Mouse (Mus musculus): ENCODE measurements around the gene Six2. TPM values are rescaled to one million over a fixed set of nuclear protein-coding genes. Genes with fewer than 3 reads are reported as not detected.

The Six2 gene
- polyA plus RNA-seq, 1 experiment: 4.6 TPM

- no peak for TF ChIP-seq POLR2A (IDR thresholded peaks at IDR 0.05; ENCODE audit: control insufficient read depth, low read depth, low read length)
- TF ChIP-seq CTCF (IDR thresholded peaks at IDR 0.05; ENCODE audit: control insufficient read depth, insufficient read depth, insufficient replicate concordance, low read depth, low read length): no peak
- no peak overlapping the region for H3K4me3 ChIP-seq (ENCODE audit: control insufficient read depth, low read depth, low read length)
- H3K27ac ChIP-seq (ENCODE audit: control insufficient read depth, insufficient read depth, low read depth, low read length): no peak overlapping the region
- H3K36me3 ChIP-seq (ENCODE audit: control insufficient read depth, insufficient read depth, low read length): no peaks in the 10 kb centered on the region
- H3K4me1 ChIP-seq (ENCODE audit: control insufficient read depth, insufficient read depth, low read length): no peaks in the 10 kb centered on the region
- no peaks in the 10 kb centered on the region for H3K27me3 ChIP-seq (ENCODE audit: control insufficient read depth, insufficient read depth, low read length)
Measured at GRCm38 (mm10) chr17:85698643-85699042, 10.6 kb upstream of the Six2 start.

DNA sequence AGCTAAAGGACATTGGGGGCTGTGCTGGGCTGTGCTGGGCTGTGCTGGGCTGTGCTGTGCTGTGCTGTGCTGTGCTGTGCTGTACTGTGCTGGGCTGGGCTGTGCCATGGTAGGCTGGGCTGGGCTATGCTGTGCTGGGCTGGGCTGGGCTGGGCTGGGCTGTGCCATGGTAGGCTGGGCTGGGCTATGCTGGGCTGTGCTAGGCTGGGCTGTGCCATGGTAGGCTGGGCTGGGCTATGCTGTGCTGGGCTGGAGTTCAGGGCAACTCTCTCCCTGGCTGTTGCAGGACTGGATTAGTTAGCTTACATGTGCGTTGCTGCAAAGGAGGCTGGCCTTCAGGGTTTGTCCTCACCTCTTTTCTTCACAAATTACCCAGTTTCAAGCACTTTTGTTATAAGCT, 9.9 kb upstream of the Six2 start:
- Histone ChIP-seq H3K27me3 (ENCODE audit: control insufficient read depth, insufficient read depth, low read length) (no peaks in the 10 kb centered on the region), H3K36me3 (ENCODE audit: control insufficient read depth, insufficient read depth, low read length) (no peaks in the 10 kb centered on the region), H3K4me1 (ENCODE audit: control insufficient read depth, insufficient read depth, low read length) (no peaks in the 10 kb centered on the region), H3K4me3 (ENCODE audit: control insufficient read depth, low read depth, low read length) (no peak overlapping the region), H3K27ac (ENCODE audit: control insufficient read depth, insufficient read depth, low read depth, low read length) (no peak overlapping the region)
- TF ChIP-seq CTCF (IDR thresholded peaks at IDR 0.05; ENCODE audit: control insufficient read depth, insufficient read depth, insufficient replicate concordance, low read depth, low read length): no peak

DNA sequence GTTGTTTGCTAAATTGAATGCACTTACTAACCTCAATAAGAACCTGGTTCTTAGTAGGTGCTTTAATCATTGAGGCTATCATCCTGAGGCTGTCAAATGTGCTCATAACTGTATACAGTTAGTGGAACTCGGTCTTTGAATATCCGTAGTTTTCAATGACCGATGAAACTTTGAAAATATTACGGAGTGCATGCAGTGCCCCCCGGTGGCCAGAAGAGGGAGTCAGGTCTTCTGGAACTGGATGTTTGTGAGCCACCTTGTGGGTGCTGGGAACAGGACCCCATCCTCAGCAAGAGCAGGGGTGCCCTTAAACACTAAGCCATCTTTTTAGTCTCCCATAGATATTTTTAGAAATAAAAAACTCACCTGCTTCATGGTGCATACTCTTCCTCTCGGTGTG, 6.4 kb upstream of the Six2 start:
- Histone ChIP-seq H3K27me3 (ENCODE audit: control insufficient read depth, insufficient read depth, low read length) (0 out of 2 replicates have a peak, but pooled peaks cover 2% of the 10 kb centered on the region), H3K4me1 (ENCODE audit: control insufficient read depth, insufficient read depth, low read length) (no peaks in the 10 kb centered on the region; the same call in 1 of the 2 replicates), H3K36me3 (ENCODE audit: control insufficient read depth, insufficient read depth, low read length) (no peaks in the 10 kb centered on the region), H3K27ac (ENCODE audit: control insufficient read depth, insufficient read depth, low read depth, low read length) (no peak overlapping the region), H3K4me3 (ENCODE audit: control insufficient read depth, low read depth, low read length) (no peak overlapping the region)
- TF ChIP-seq POLR2A (IDR thresholded peaks at IDR 0.05; ENCODE audit: control insufficient read depth, low read depth, low read length) (no peak), CTCF (IDR thresholded peaks at IDR 0.05; ENCODE audit: control insufficient read depth, insufficient read depth, insufficient replicate concordance, low read depth, low read length) (peak; percentile 55; the same call in 1 of the 2 replicates)

GRCm38 (mm10) chr17:85693101-85693500, 5.0 kb upstream of the Six2 start:
- peaks cover 3% of the 10 kb centered on the region; the same call in 1 of the 2 replicates for H3K27me3 ChIP-seq (ENCODE audit: control insufficient read depth, insufficient read depth, low read length)
- H3K36me3 ChIP-seq (ENCODE audit: control insufficient read depth, insufficient read depth, low read length): no peaks in the 10 kb centered on the region
- no peaks in the 10 kb centered on the region; the same call in 1 of the 2 replicates for H3K4me1 ChIP-seq (ENCODE audit: control insufficient read depth, insufficient read depth, low read length)
- no peak overlapping the region for H3K4me3 ChIP-seq (ENCODE audit: control insufficient read depth, low read depth, low read length)
- no peak for TF ChIP-seq CTCF (IDR thresholded peaks at IDR 0.05; ENCODE audit: control insufficient read depth, insufficient read depth, insufficient replicate concordance, low read depth, low read length)
- H3K27ac ChIP-seq (ENCODE audit: control insufficient read depth, insufficient read depth, low read depth, low read length): no peak overlapping the region

DNA sequence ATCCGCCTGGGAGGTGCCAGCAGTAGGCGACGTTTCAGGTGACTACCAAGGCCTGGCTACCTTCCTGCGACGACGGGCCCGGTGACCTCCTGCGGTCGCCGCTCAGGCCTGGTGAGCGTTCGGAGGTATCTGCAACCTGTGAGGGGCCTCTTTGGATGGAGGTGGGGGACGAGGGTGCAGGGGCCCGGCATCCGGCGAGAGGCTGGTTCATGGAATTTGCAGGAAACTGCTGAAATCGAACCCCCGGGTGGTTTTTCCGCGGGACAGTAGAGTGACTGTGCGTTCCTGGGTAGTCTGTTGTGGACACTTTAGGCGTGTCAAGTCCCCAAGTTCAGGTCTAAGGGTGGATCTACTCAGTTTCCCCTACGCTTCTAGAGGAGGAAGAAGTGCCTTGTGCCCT, 4.5 kb upstream of the Six2 start:
- Histone ChIP-seq H3K27ac (ENCODE audit: control insufficient read depth, insufficient read depth, low read depth, low read length) (no peak overlapping the region), H3K36me3 (ENCODE audit: control insufficient read depth, insufficient read depth, low read length) (no peaks in the 10 kb centered on the region), H3K4me1 (ENCODE audit: control insufficient read depth, insufficient read depth, low read length) (peaks cover 2% of the 10 kb centered on the region; the same call in 1 of the 2 replicates), H3K27me3 (ENCODE audit: control insufficient read depth, insufficient read depth, low read length) (peaks cover 3% of the 10 kb centered on the region; the same call in 1 of the 2 replicates), H3K4me3 (ENCODE audit: control insufficient read depth, low read depth, low read length) (no peak overlapping the region)
- TF ChIP-seq CTCF (IDR thresholded peaks at IDR 0.05; ENCODE audit: control insufficient read depth, insufficient read depth, insufficient replicate concordance, low read depth, low read length) (no peak), POLR2A (IDR thresholded peaks at IDR 0.05; ENCODE audit: control insufficient read depth, low read depth, low read length) (no peak)

DNA sequence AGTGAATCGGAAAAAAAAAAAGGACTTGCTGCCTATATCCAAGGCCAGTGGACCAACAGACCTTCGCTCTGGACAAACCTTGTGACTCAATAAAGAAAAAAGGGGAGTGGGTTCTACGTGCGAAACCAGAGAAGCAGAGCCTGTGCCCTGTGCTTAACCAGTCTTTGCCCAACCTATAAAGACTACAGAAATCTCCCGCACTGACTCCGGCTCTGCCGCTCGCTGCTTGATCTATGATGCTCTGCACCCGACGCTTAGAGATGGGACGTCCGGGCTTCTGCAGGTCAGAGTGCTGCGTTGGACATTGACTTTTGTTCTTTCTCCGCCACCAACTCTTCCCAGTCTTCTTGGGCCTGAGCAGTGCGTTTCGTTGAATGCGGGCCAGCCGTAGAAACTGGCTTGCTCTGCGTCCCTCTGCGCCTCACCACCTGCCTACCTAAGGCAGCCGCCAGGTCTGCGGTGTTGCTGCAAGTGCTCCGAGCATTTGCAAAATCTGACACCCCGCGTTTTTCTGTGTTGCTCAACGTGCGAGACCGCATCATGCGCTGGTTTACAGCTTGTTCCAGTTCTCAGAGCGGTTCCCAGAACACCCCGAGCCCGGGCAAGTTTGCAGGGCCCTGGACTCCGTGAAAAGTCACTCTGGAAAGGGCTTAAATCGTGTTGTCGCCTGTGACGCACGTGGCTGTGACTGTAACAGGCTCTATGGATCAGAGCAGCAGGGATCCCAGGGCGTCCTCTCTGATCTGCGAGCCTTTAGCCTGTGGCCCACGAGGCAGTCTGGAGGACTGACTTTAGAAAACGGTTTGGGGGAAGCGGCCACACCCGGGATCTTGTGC, 3.8 kb upstream of the Six2 start:
- Histone ChIP-seq H3K36me3 (ENCODE audit: control insufficient read depth, insufficient read depth, low read length) (no peaks in the 10 kb centered on the region), H3K27me3 (ENCODE audit: control insufficient read depth, insufficient read depth, low read length) (peaks cover 3% of the 10 kb centered on the region; the same call in 1 of the 2 replicates), H3K4me3 (ENCODE audit: control insufficient read depth, low read depth, low read length) (no peak overlapping the region), H3K27ac (ENCODE audit: control insufficient read depth, insufficient read depth, low read depth, low read length) (no peak overlapping the region), H3K4me1 (ENCODE audit: control insufficient read depth, insufficient read depth, low read length) (peaks cover 8% of the 10 kb centered on the region)
- no peak for TF ChIP-seq CTCF (IDR thresholded peaks at IDR 0.05; ENCODE audit: control insufficient read depth, insufficient read depth, insufficient replicate concordance, low read depth, low read length)
- TF ChIP-seq POLR2A (IDR thresholded peaks at IDR 0.05; ENCODE audit: control insufficient read depth, low read depth, low read length): no peak

DNA sequence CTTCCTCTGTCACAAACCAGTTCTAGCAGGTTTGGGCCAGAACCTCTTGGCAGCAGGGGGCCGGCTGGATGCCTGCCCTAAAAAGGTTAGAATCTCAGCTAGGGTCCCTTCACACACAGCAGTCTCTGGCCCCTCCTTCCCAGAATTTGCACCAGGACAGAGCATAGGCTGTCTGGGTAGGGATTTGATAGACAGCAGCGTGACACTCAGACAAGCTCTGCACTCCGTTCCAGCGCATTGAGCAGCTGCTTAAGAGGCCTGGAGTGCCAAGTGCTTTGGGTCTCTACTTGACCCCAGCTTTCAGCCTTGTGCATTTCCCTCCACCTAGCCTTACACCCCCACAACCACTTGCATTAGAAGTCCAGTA, 2.9 kb upstream of the Six2 start:
- H3K27me3 ChIP-seq (ENCODE audit: control insufficient read depth, insufficient read depth, low read length): peaks cover 3% of the 10 kb centered on the region; the same call in 1 of the 2 replicates
- H3K4me1 ChIP-seq (ENCODE audit: control insufficient read depth, insufficient read depth, low read length): peaks cover 9% of the 10 kb centered on the region
- no peak overlapping the region for H3K4me3 ChIP-seq (ENCODE audit: control insufficient read depth, low read depth, low read length)
- no peak overlapping the region for H3K27ac ChIP-seq (ENCODE audit: control insufficient read depth, insufficient read depth, low read depth, low read length)
- TF ChIP-seq CTCF (IDR thresholded peaks at IDR 0.05; ENCODE audit: control insufficient read depth, insufficient read depth, insufficient replicate concordance, low read depth, low read length): no peak
- no peak for TF ChIP-seq POLR2A (IDR thresholded peaks at IDR 0.05; ENCODE audit: control insufficient read depth, low read depth, low read length)
- H3K36me3 ChIP-seq (ENCODE audit: control insufficient read depth, insufficient read depth, low read length): no peaks in the 10 kb centered on the region

All from testis, adult 2 months (tissue).